ENCODE assay signal across 15 mouse cellular contexts in the genomic region with DNA sequence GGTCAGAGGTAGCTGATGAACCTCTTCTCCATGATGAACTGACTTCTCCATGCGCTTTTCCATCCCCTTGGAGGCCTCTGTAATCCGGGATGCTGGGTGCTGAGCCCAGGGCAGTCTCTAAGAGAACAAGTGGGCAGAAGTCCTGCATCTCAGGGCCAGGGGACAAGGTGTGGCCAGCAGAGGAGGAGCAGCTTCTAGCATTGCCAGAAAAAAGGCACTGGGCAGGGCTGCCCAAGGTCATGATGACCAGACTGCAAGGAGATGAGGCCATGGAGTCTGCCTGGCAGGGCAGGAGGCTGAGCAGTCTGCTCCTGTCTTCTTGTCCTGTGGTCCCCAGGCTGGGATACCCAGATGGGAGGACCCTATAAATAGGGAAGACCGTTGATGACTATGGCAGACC.
"Had no signal": no experiment of that assay in that cellular context is flagged by ENCODE, and none has a peak within 500 bp of the region (broad histone marks: within the 10 kb centered on the region; RNA-seq: fewer than 3 reads in every experiment).

No protein-coding gene starts in this region.

- ATAC-seq: liver, embryonic 12.5 days had no signal

- H3K27ac ChIP-seq: layer of hippocampus, adult 2 months; limb, embryonic 15.5 days; liver, embryonic 12.5 days; macrophage; neural tube, embryonic 12.5 days had no signal

- H3K4me2 ChIP-seq: limb, embryonic 15.5 days; liver, embryonic 12.5 days; lung, embryonic 14.5 days; neural tube, embryonic 12.5 days had no signal

- H3K9me3 ChIP-seq: limb, embryonic 15.5 days; liver, embryonic 12.5 days; megakaryocyte, embryonic 14.5 days; neural tube, embryonic 12.5 days had no signal

- H3K36me3 ChIP-seq: limb, embryonic 15.5 days; liver, embryonic 12.5 days; neural tube, embryonic 12.5 days had no signal

- DNase-seq: kidney, adult 18-20 months; kidney, postnatal 10 days; kidney, postnatal 4 days; lung, embryonic 14.5 days; lung, postnatal 10 days; right cerebral cortex, adult 18-20 months; right cerebral cortex, postnatal 25 days; thymus, postnatal 36 days had no signal

- H3K27me3 ChIP-seq: limb, embryonic 15.5 days; liver, embryonic 12.5 days; megakaryocyte, embryonic 14.5 days; neural tube, embryonic 12.5 days had no signal

- H3K4me3 ChIP-seq: layer of hippocampus, adult 2 months; limb, embryonic 15.5 days; liver, embryonic 12.5 days; megakaryocyte, embryonic 14.5 days; myocyte; neural tube, embryonic 12.5 days had no signal

- H3K9ac ChIP-seq: limb, embryonic 15.5 days; liver, embryonic 12.5 days; lung, embryonic 14.5 days; neural tube, embryonic 12.5 days had no signal
